Mouse (Mus musculus) cerebellum, adult 2 months (tissue): ENCODE results near the gene Klk1b24.

Source experiments
- CTCF ChIP-seq: fragments of 200-500 bp; IDR thresholded peaks from 2 replicates; pipeline ENCODE4 v1.5.1; 2011; ENCODE audit warnings: low read depth, mild to moderate bottlenecking, control low read depth, low read length, moderate library complexity, borderline replicate concordance; ENCODE audit not compliant: insufficient read depth
- POLR2A ChIP-seq: fragments of 200-500 bp; IDR thresholded peaks from 2 replicates; pipeline ENCODE4 v1.6.1; 2011; ENCODE audit warnings: low read length, control low read depth, borderline replicate concordance; ENCODE audit not compliant: insufficient read depth

GRCm38 (mm10) chr7:44241163-44241562 is 53.1 kb downstream of the Klk1b24 start:
- TF ChIP-seq CTCF: no peak
- no peak for TF ChIP-seq POLR2A
